Mouse (Mus musculus) heart, embryonic 12.5 days (tissue): Measurements from ENCODE around the gene Ninj2. TPM values are rescaled to one million over a fixed set of nuclear protein-coding genes. Genes with fewer than 3 reads are reported as not detected.

ENCODE experiments used
- ATAC-seq: fragments of 200-750 bp; cut with Nextera tagmentation; 2 replicates; pipeline ENCODE4 v1.8.0; 2017; ENCODE audit warnings: moderate TSS enrichment, moderate library complexity; ENCODE audit not compliant: insufficient number of reproducible peaks, low FRiP score
- H3K27ac ChIP-seq: fragments of 300-500 bp; sonication (generic); 2 replicates; pipeline ENCODE4 v1.5.1; 2016; ENCODE audit warnings: mild to moderate bottlenecking, moderate library complexity; ENCODE audit not compliant: poor library complexity, severe bottlenecking
- H3K27me3 ChIP-seq: fragments of 300-500 bp; sonication (generic); replicated peaks from 2 replicates; pipeline ENCODE4 v1.6.1; 2016; ENCODE audit warnings: mild to moderate bottlenecking, moderate library complexity
- H3K36me3 ChIP-seq: fragments of 300-500 bp; sonication (generic); 2 replicates; pipeline ENCODE4 v1.6.1; 2016; ENCODE audit warnings: mild to moderate bottlenecking, moderate library complexity
- H3K4me1 ChIP-seq: fragments of 300-500 bp; sonication (generic); replicated peaks from 2 replicates; pipeline ENCODE4 v1.6.1; 2016; ENCODE audit warnings: mild to moderate bottlenecking
- H3K4me2 ChIP-seq: fragments of 300-500 bp; sonication (generic); 2 replicates; pipeline ENCODE4 v1.6.1; 2016; ENCODE audit warnings: mild to moderate bottlenecking, moderate library complexity
- H3K4me3 ChIP-seq: fragments of 300-500 bp; sonication (generic); 2 replicates; pipeline ENCODE4 v1.5.1; 2016; ENCODE audit warnings: mild to moderate bottlenecking
- H3K9ac ChIP-seq: fragments of 300-500 bp; sonication (generic); 2 replicates; pipeline ENCODE4 v1.6.1; 2016; ENCODE audit warnings: mild to moderate bottlenecking, moderate library complexity
- H3K9me3 ChIP-seq: fragments of 300-500 bp; sonication (generic); replicated peaks from 2 replicates; pipeline ENCODE4 v1.6.1; 2016; ENCODE audit warnings: mild to moderate bottlenecking, moderate library complexity
- WGBS: fragments of 180-500 bp; shearing (Covaris S2); methylation state at CpG from one replicate; pipeline ENCODE4 v1.1.7; 2016; 5-methylcytosine and 5-hydroxymethylcytosine counted together
- polyA plus RNA-seq: library from polyadenylated mRNA; unstranded; fragments of >200 nt; fragmentation: Nextera tagmentation; extraction: Ambion mirVana; gene quantifications from 2 replicates; pipeline ENCODE4 v1.2.1, GENCODE M21; 2016

The Ninj2 gene
- polyA plus RNA-seq, 1 experiment from 2014 or later: not detected

DNA sequence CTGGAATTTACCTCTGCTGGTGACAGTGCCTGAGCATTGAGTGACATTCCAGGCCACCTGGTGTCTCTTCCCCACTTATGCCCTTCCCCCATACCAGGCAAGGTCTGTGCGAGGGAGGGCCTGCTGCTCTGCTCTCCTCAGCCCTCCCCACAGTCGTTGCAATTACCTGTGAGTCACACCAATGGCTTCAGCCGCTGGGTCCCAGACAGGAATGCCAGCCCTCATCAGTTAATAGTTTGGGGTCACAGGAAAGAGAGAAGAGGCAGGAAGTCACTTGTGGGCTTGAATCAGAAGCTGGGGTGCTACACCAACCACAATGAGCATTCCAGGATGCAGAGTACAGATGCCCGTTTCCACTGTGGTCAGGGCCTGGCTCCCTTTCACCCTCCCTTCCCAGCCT, 41.6 kb downstream of the Ninj2 start:
- no peaks in the 10 kb centered on the region for H3K9me3 ChIP-seq
- no peak overlapping the region for H3K4me3 ChIP-seq
- no peak overlapping the region for H3K27ac ChIP-seq
- H3K9ac ChIP-seq: no peak overlapping the region
- no peak for ATAC-seq
- WGBS: 76% methylated on average over 4 of the region's 4 CpGs
- no peaks in the 10 kb centered on the region for H3K4me1 ChIP-seq
- no peaks in the 10 kb centered on the region for H3K27me3 ChIP-seq
- H3K36me3 ChIP-seq: no peaks in the 10 kb centered on the region
- H3K4me2 ChIP-seq: no peak overlapping the region

DNA sequence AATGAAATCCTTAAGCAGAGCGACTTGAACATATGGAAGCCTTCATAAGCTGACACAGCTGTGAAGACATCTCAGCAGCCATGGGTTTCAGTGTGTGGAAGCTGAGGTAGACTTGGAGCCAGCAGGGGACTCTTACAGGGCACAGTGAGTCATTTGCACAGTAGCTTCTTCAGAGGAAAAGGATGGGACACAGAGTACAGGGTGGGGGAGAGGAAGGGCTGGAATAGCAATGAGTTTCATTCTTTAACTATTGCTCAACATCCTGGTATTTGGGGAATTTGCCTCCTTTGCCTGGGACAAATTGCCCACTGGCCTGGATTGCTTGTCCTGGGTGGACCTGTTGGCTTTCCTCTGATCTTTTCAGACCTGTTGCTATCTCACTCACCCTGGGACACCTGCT, 52.3 kb downstream of the Ninj2 start:
- H3K4me1 ChIP-seq: peaks cover 51% of the 10 kb centered on the region
- 59% methylated on average over 1 of the region's 1 CpGs for WGBS

DNA sequence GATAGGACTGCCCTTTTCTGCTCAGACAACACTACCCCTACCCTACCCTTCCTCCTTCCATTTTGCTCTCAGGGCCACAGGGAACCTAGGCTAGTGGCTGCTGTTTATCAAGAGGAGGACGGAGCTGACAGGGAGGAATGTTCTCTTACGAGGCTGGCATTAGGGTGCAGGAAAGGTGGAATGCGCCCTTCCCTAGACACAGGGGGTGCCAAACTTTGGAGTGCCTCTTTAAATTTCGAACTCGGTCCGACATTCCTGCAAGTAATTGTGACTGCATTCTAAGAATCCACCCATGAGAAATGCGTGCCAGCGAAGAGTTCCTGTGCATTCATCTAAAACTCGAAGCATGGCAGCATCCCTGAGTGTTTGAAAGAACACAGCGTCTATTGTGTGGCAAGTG, 53.5 kb downstream of the Ninj2 start:
- Histone ChIP-seq H3K36me3 (no peaks in the 10 kb centered on the region), H3K4me3 (no peak overlapping the region), H3K27me3 (no peaks in the 10 kb centered on the region), H3K27ac (peak overlapping the region; percentile 32), H3K9ac (no peak overlapping the region), H3K4me1 (peaks cover 60% of the 10 kb centered on the region), H3K9me3 (no peaks in the 10 kb centered on the region), H3K4me2 (peak overlapping the region; percentile 34)
- ATAC-seq: no peak
- WGBS: 44% methylated on average over 10 of the region's 10 CpGs

More for the DNA sequence above, 52.3 kb downstream of the Ninj2 start:
- no peak for ATAC-seq
- Histone ChIP-seq H3K4me3 (no peak overlapping the region), H3K4me2 (no peak overlapping the region), H3K36me3 (no peaks in the 10 kb centered on the region), H3K27ac (no peak overlapping the region), H3K9me3 (no peaks in the 10 kb centered on the region), H3K27me3 (no peaks in the 10 kb centered on the region), H3K9ac (no peak overlapping the region)

- no peak overlapping the region for H3K4me3 ChIP-seq
- H3K4me2 ChIP-seq: no peak overlapping the region
- H3K4me1 ChIP-seq: peaks cover 60% of the 10 kb centered on the region
- H3K36me3 ChIP-seq: no peaks in the 10 kb centered on the region
- H3K27ac ChIP-seq: peak overlapping the region; percentile 32; the same call in 1 of the 2 replicates
- H3K9ac ChIP-seq: no peak overlapping the region
- ATAC-seq: no peak
- H3K9me3 ChIP-seq: no peaks in the 10 kb centered on the region
- no peaks in the 10 kb centered on the region for H3K27me3 ChIP-seq
- 74% methylated on average over 8 of the region's 8 CpGs for WGBS
Observed at GRCm38 (mm10) chr6:120147411-120147810, 54.3 kb downstream of the Ninj2 start.

DNA sequence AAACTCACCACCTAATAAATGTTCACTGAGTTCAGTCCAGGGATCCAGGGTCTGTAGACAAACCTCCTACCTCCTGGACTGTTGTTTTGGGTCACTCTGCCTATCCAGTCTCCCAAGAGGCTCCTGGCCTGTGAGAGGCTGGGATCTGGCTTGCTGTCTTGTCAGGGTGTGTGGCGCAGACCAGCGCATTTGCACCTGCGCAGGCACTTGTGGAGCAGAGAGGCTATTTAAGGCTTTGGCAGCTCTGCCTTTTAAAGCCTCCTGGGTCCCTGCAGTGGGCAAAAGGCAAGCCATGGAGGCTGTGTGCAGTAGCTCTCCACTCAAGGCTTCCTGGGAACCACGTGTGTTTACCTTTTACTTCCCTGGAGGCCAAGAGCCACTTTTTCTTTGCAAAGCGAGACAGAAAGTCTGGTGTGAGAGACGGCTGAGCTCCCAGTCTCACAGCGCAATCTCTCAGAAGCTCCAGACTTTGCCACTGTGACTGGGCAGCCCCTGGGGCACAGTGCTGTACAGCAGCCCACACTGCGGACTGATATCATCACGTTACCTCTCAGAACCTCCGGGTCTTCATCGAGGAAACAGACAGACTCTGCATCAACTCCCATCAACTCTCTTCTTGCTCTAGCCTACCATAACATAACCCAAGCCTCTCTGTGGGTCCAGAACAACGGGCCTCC, 55.7 kb downstream of the Ninj2 start:
- no peaks in the 10 kb centered on the region for H3K27me3 ChIP-seq

DNA sequence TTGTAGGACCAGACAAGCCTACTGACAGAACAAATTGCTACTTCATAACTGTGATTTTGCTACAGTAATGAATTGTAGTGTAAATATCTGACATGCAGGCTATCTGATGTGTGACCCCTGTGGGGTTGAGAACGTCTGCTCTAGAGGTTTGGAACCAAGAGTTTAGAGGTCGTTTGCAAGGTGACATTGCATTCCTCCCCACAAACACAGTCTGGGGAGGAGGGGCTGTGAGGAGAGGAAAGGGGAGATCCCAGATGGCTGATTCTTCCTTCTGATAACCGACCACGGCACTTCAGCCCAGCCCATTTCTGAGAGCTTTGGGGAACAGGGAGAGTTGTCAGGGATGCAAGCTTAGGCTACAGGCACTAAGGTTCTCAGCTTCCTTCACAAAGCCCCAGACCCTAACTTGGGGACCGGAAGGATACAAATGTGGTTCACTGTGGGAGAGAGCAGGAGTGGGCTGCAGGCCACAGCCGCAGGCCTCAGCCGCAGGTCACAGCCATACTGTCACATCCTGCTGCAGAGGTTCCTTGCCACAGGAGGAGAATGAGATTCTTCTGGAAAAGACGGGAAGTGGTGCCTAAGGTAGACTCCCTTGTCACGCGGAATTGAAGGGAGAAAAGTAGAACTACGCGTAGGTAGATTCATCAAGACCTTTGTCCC, 56.4 kb downstream of the Ninj2 start:
- H3K4me2 ChIP-seq: no peak overlapping the region
- WGBS: 61% methylated on average over 12 of the region's 12 CpGs
- ATAC-seq: no peak
- H3K9me3 ChIP-seq: no peaks in the 10 kb centered on the region
- H3K27me3 ChIP-seq: no peaks in the 10 kb centered on the region
- H3K36me3 ChIP-seq: no peaks in the 10 kb centered on the region
- peak overlapping the region; percentile 89 for H3K27ac ChIP-seq
- peaks cover 64% of the 10 kb centered on the region for H3K4me1 ChIP-seq
- no peak overlapping the region for H3K4me3 ChIP-seq
- H3K9ac ChIP-seq: peak overlapping the region; percentile 1; the same call in 1 of the 2 replicates

More for the DNA sequence above, 55.7 kb downstream of the Ninj2 start:
- 66% methylated on average over 12 of the region's 12 CpGs for WGBS
- Histone ChIP-seq H3K9ac (no peak overlapping the region), H3K36me3 (no peaks in the 10 kb centered on the region), H3K27ac (peak overlapping the region; percentile 89), H3K9me3 (no peaks in the 10 kb centered on the region), H3K4me3 (no peak overlapping the region), H3K4me2 (no peak overlapping the region), H3K4me1 (peaks cover 64% of the 10 kb centered on the region)
- ATAC-seq: no peak

DNA sequence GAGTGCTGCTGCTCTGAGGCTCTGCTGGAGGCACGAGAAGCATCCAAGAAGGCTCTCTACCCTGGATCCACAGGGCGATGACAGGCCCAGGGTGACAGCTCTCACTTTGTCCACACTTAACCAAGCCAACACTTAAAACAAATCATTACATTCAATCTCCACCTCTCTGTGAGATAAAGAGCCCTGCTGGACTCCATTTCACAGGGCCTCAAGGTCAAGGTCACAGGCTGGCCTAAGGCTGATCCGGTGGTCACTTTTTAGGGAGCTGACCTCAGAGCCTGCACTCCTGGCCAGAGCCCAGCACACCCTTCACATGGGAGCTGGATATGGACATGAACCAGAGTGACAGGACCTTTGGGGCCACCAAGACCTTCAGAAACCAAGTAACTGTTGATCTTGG, 57.1 kb downstream of the Ninj2 start:
- no peak overlapping the region for H3K4me2 ChIP-seq
- H3K9ac ChIP-seq: no peak overlapping the region
- no peak overlapping the region for H3K4me3 ChIP-seq
- 29% methylated on average over 3 of the region's 3 CpGs for WGBS
- H3K36me3 ChIP-seq: no peaks in the 10 kb centered on the region
- peaks cover 63% of the 10 kb centered on the region for H3K4me1 ChIP-seq
- H3K27me3 ChIP-seq: no peaks in the 10 kb centered on the region
- no peaks in the 10 kb centered on the region for H3K9me3 ChIP-seq
- ATAC-seq: peak; percentile 30
- H3K27ac ChIP-seq: peak overlapping the region; percentile 89

GRCm38 (mm10) chr6:120151616-120152053, 58.5 kb downstream of the Ninj2 start:
- no peak overlapping the region for H3K4me3 ChIP-seq
- peak overlapping the region; percentile 72; the same call in 1 of the 2 replicates for H3K27ac ChIP-seq
- H3K27me3 ChIP-seq: no peaks in the 10 kb centered on the region
- no peak overlapping the region for H3K9ac ChIP-seq
- ATAC-seq: no peak
- H3K9me3 ChIP-seq: no peaks in the 10 kb centered on the region
- WGBS: 60% methylated on average over 3 of the region's 3 CpGs
- H3K4me2 ChIP-seq: no peak overlapping the region
- H3K4me1 ChIP-seq: peaks cover 48% of the 10 kb centered on the region
- H3K36me3 ChIP-seq: no peaks in the 10 kb centered on the region

DNA sequence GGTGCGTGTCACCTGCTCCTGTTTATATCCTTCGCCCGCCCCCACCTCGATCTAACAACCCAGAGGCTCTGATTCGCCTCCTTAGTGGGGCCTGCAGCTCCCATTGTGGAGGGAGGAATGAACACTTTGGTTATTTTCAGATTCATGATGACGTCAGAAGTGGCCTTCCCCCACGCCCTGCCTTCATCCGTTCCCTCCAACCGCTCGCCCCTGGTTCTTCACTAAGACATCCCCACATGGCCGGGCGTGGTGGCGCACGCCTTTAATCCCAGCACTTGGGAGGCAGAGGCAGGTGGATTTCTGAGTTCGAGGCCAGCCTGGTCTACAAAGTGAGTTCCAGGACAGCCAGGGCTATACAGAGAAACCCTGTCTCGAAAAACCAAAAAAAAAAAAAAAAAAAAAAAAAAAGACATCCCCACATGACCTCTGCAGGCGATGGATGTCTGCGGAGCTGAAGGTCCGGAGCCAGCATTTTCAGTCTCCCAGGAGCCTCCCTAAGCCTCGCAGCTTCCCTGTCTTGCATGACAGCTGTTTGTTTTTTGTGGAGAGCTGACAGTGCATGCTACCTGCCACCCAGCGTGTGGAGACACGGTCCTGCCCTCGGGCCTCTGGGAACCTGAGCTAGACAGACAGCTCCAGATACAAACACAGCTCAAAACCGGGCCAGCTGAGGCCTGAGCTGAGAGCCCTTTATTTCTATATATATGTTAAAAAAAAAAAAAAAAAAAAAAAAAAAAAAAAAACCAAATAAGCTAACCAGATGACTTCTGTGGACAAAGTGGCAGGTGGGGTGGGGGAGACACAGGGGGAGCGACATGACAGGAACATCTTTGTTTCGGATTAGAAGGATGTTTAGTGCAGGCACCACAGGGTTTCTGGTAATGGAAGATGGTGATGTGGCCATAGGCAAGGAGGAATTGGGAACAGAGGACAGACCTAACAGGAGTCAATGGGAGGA, 59.9 kb downstream of the Ninj2 start:
- Histone ChIP-seq H3K27ac (no peak overlapping the region), H3K4me3 (no peak overlapping the region), H3K27me3 (no peaks in the 10 kb centered on the region), H3K36me3 (no peaks in the 10 kb centered on the region), H3K9ac (no peak overlapping the region), H3K4me1 (peaks cover 40% of the 10 kb centered on the region), H3K9me3 (no peaks in the 10 kb centered on the region), H3K4me2 (no peak overlapping the region)
- WGBS: 75% methylated on average over 25 of the region's 26 CpGs
- no peak for ATAC-seq

- Histone ChIP-seq H3K4me3 (no peak overlapping the region), H3K36me3 (no peaks in the 10 kb centered on the region), H3K27ac (no peak overlapping the region), H3K4me2 (no peak overlapping the region), H3K4me1 (peaks cover 39% of the 10 kb centered on the region), H3K9me3 (no peaks in the 10 kb centered on the region), H3K9ac (no peak overlapping the region), H3K27me3 (no peaks in the 10 kb centered on the region)
- 72% methylated on average over 5 of the region's 5 CpGs for WGBS
- no peak for ATAC-seq
Observed at GRCm38 (mm10) chr6:120154526-120155309, 61.6 kb downstream of the Ninj2 start.
